Mouse (Mus musculus) embryo, embryonic 11 days (tissue): ENCODE data around the gene Pmfbp1.
A peak's percentile ranks its signal among the peaks of the same experiment; 100 is the strongest.
"Not testable (repeated sequence)": the region's sequence is repeated elsewhere in the genome, so short reads cannot be mapped to it uniquely, and the experiment has no call there.

ENCODE experiments used
- DNase-seq: peaks from one replicate; pipeline ENCODE4 v3.0.0-alpha.2; 2015

Gene Pmfbp1

GRCm38 (mm10) chr8:109493727-109494126, at the start of gene Pmfbp1:
Pmfbp1 (plus strand) TSS chr8:109494027.
- DNase-seq = no peak

- DNase-seq = not testable (repeated sequence)
Measured at GRCm38 (mm10) chr8:109446896-109447295, 46.9 kb upstream of the Pmfbp1 start.

GRCm38 (mm10) chr8:109451000-109451399, 42.8 kb upstream of the Pmfbp1 start:
- no peak for DNase-seq

GRCm38 (mm10) chr8:109455113-109455512, 38.7 kb upstream of the Pmfbp1 start:
- no peak for DNase-seq

GRCm38 (mm10) chr8:109457387-109457786, 36.4 kb upstream of the Pmfbp1 start:
- DNase-seq = no peak

- DNase-seq = no peak
Measured at GRCm38 (mm10) chr8:109458580-109458979, 35.2 kb upstream of the Pmfbp1 start.

- no peak for DNase-seq
Measured at GRCm38 (mm10) chr8:109463075-109463474, 30.8 kb upstream of the Pmfbp1 start.

GRCm38 (mm10) chr8:109463677-109464313, 30.0 kb upstream of the Pmfbp1 start:
- peak; percentile 39 for DNase-seq

- peak; percentile 83 for DNase-seq
Measured at GRCm38 (mm10) chr8:109464451-109464891, 29.4 kb upstream of the Pmfbp1 start.

- DNase-seq = peak; percentile 47
Measured at GRCm38 (mm10) chr8:109465056-109465455, 28.8 kb upstream of the Pmfbp1 start.

GRCm38 (mm10) chr8:109465761-109466160, 28.1 kb upstream of the Pmfbp1 start:
- DNase-seq = no peak

GRCm38 (mm10) chr8:109467516-109467915, 26.3 kb upstream of the Pmfbp1 start:
- DNase-seq = peak; percentile 56

GRCm38 (mm10) chr8:109468112-109468511, 25.7 kb upstream of the Pmfbp1 start:
- DNase-seq = no peak

- no peak for DNase-seq
Measured at GRCm38 (mm10) chr8:109471876-109472275, 22.0 kb upstream of the Pmfbp1 start.

- DNase-seq = no peak
Measured at GRCm38 (mm10) chr8:109472400-109472799, 21.4 kb upstream of the Pmfbp1 start.

GRCm38 (mm10) chr8:109474442-109475121, 19.2 kb upstream of the Pmfbp1 start:
- no peak for DNase-seq

- no peak for DNase-seq
Measured at GRCm38 (mm10) chr8:109475436-109475835, 18.4 kb upstream of the Pmfbp1 start.

GRCm38 (mm10) chr8:109478586-109478985, 15.2 kb upstream of the Pmfbp1 start:
- DNase-seq = no peak

- DNase-seq = no peak
Measured at GRCm38 (mm10) chr8:109484741-109485140, 9.1 kb upstream of the Pmfbp1 start.

GRCm38 (mm10) chr8:109485530-109485929, 8.3 kb upstream of the Pmfbp1 start:
- DNase-seq = no peak

- no peak for DNase-seq
Measured at GRCm38 (mm10) chr8:109492785-109493184, 1.0 kb upstream of the Pmfbp1 start.

- DNase-seq = no peak
Measured at GRCm38 (mm10) chr8:109494601-109495000, 774 bp downstream of the Pmfbp1 start.

GRCm38 (mm10) chr8:109497431-109497830, 3.6 kb downstream of the Pmfbp1 start:
- DNase-seq = no peak

GRCm38 (mm10) chr8:109499009-109499717, 5.3 kb downstream of the Pmfbp1 start:
- no peak for DNase-seq
